Mouse (Mus musculus) thymus, postnatal 25 days (tissue): ENCODE results near the gene Lrrc23.

Source experiments
- DNase-seq: peaks from one replicate; pipeline ENCODE4 v3.0.0; 2022

Gene Lrrc23

DNA sequence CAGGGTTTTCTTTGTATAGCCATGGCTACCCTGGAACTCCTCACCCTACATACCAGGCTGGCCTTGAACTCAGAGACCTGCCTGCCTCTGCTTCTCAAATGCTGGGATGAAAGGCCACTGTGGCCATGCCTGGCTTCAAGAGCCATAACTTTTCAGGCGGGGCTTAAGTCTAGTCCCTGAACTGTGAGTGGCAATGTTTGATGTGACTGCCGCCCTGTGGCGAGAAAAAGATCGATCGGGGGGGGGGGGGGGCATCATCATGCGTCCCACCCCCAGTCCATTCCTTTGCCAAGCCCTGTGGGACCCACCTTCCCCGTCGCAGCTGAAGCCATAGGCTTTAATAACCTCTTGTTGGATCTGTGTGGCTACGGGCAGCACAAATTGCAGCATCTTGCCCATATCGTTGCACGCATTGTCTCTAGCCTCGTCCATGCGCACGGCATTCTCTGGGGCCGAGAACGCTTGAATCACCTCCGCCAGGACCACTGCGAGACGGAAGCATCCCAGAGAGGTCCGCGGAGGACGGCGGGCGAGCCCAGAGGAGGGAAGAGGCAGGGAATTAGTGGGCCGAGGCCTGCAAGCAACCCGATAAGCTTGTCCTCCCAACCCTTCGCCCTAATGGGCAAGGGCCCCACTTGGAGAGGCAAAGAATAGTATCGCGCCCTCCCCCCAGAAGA, 39.2 kb downstream of the Lrrc23 start:
- no peak for DNase-seq

GRCm38 (mm10) chr6:124739231-124739796, 40.2 kb downstream of the Lrrc23 start:
- DNase-seq: no peak

DNA sequence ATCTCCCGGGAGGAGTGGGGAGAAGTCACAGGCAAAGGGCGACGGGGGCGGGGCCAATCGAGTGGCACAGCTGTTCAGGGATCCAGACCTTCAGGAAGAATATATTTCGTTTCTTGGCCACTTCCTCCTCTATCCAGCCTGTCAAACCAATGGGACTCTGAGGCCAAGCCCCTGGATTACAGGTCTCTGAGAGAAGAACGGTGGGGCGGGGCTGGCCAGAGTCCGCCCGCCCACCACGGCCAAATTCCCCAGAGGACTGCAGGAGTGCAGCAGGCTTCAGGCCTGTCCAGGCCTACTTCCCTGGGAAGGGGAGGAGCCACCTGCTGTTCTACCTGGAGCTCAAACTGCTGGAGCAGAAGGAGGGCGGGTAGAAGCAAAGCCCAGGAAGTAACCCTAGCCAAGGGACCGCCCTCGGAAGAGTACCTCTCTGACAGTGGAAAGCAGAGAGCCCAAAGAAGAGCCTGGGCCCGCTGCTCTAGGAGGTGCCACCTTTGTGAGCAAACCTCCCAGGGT, 41.0 kb downstream of the Lrrc23 start, which contains the start of gene Ptpn6:
Ptpn6 (minus strand) TSS at position 204 of the 513 bp plus-strand sequence.
- DNase-seq: peak; percentile 58

DNA sequence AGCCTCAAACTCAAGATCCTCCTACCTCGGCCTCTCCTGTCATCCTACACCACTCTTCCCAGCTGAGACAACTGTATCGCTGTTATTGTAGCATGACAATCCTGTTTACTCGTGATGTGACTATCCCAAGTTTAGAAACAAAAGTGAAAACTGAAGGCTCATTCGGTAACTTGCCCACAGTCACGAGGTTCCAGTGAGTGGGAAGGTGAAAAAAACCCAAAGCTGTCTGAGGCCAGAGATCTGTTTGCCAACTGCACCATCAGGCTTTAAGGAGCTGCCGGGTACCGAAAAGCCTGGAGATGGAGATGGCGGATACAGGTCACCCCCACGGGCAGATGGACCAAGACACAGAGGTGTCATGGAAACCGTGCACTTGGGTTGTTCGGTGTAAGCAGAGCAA, 42.5 kb downstream of the Lrrc23 start:
- no peak for DNase-seq

DNA sequence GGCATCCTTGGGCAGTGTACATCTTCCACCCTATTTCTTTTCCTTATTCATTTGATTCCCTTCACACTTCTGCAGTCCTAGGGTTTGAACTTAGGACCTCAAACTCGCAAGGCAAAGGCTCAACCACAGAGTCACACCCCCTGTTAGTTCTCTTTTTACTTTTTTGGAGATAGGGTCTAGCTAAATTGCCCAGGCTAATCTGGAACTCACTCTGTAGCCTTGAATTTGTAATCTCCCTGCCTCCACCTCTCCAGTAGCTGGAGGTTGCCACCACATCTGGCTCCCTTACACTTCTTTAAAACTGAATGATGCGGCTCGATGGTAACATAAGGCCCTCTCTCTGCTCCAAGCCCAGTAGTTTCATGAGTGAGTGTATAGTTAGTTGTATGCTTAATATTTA, 45.1 kb downstream of the Lrrc23 start:
- DNase-seq: no peak

- DNase-seq: peak; percentile 88
Observed at GRCm38 (mm10) chr6:124732476-124733370, 46.8 kb downstream of the Lrrc23 start.

- no peak for DNase-seq
Observed at GRCm38 (mm10) chr6:124731038-124731437, 48.5 kb downstream of the Lrrc23 start.

DNA sequence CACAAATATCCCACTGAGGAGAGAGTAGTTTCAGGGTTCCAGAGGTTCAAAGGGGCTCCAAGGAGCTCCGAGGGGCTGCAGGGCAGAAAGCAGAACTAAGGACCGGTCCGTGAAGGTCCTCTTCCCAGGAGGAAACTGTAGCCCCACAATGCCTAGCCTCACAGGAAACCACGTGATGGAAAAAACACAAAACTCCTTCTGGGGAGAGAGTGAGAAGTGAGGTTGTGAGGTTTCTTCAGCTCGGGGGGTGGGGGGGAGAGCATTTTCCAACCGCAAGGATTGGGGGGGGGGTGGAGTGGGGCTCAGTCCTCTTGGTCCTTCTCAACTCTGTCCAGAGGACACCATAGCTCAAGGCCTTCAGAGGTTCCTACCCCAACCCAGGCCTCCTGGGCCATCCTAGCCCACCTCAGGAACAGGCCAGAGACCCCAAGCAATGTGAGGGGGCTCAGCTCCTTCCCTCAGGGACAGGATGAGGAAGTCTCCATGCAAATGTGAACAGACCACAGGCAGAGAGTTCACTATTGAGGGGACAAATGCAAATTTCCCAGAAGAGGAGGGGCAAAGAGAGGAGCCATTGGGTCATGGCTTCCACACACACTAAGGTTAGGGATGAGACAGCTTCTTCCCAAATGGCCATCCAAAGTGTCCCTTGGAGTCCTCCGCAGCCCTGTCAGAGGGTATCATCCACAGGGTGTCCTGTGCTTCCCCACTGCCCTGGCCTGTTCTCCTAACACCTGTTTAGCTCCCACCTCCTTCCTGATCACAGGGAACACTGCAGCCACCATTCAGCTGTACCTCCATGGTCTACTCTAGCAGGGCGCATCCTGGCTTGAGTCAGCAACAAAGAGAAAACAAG, 49.4 kb downstream of the Lrrc23 start:
- DNase-seq: peak; percentile 56

GRCm38 (mm10) chr6:124728621-124729020, 50.9 kb downstream of the Lrrc23 start:
- no peak for DNase-seq

GRCm38 (mm10) chr6:124724472-124724871, 55.1 kb downstream of the Lrrc23 start:
- no peak for DNase-seq

DNA sequence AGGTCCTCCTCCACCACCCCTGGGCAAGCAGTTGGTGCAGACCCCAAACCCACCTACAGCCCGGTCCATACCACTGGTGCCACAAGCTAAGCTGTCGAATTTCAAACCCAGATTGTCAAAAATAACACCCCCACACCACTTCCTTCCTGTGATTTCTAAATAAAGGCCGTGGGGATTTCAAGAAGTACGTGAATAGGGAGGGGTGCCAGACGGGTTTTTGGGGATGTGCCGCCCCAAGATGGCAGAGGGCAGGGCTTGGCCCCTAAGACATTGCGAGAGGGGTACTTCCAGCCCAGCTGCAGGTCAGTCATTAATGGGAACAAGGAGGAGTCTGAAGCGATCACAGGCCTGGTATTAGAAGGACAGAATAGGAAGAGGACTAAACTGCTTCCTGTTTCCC, 56.0 kb downstream of the Lrrc23 start:
- DNase-seq: no peak

DNA sequence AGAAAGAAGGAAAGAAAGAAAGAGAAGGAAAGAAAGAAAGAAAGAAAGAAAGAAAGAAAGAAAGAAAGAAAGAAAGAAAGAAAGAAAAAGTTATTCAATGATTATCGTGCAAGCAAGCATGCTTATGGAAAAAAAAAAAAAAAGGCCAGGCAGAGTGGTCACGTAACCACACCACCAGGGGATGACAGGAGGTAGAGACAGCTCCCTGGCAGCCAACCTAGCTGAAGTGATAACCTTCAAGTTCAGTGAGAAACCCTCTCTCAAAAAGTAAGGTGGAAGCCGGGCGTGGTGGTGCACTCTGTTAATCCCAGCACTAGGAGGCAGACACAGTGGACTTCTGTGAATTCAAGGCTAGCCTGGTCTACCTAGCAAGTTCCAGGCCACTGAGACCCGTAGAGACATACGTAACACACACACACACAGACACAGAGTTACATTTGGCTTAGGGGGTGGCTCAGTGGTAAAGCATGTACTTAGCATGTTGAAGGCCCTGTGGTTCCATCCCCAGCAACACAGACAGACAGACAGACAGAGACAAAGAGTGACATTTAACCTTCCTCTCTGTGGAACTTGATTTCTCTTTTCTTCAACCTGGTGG, 56.6 kb downstream of the Lrrc23 start:
- no peak for DNase-seq

- peak; percentile 59 for DNase-seq
Observed at GRCm38 (mm10) chr6:124720904-124721303, 58.6 kb downstream of the Lrrc23 start.
